Mouse (Mus musculus) lung, adult 2 months (tissue): ENCODE measurements around the gene Plekhj1. TPM values are rescaled to one million over a fixed set of nuclear protein-coding genes. Genes with fewer than 3 reads are reported as not detected.
"Not testable (repeated sequence)": the region's sequence is repeated elsewhere in the genome, so short reads cannot be mapped to it uniquely, and the experiment has no call there.

ENCODE experiments used
- DNase-seq: peaks from one replicate; pipeline ENCODE4 v3.0.0; 2022
- H3K4me1 ChIP-seq: fragments of 200-500 bp; 2 replicates; pipeline ENCODE4 v1.6.1; 2011; ENCODE audit warnings: low read length; ENCODE audit not compliant: control insufficient read depth, insufficient read depth
- H3K4me3 ChIP-seq: fragments of 200-500 bp; replicated peaks from 2 replicates; pipeline ENCODE3; 2011; ENCODE audit warnings: low read depth, mild to moderate bottlenecking, control low read depth, low read length; ENCODE audit errors: extremely low read depth
- CTCF ChIP-seq: fragments of 200-500 bp; IDR thresholded peaks from 2 replicates; pipeline ENCODE4 v1.5.1; 2011; ENCODE audit warnings: mild to moderate bottlenecking, low read length, control low read depth; ENCODE audit not compliant: insufficient read depth
- POLR2A ChIP-seq: fragments of 200-500 bp; IDR thresholded peaks from 2 replicates; pipeline ENCODE4 v1.6.1; 2011; ENCODE audit warnings: low read depth, mild to moderate bottlenecking, control low read depth, low read length, borderline replicate concordance; ENCODE audit errors: extremely low read depth
- WGBS: fragments of 180-500 bp; shearing (Covaris S2); methylation state at CpG from one replicate; pipeline ENCODE4 v1.1.7; 2018; 5-methylcytosine and 5-hydroxymethylcytosine counted together
- polyA plus RNA-seq: library from polyadenylated mRNA; depleted of rRNA; stranded (reverse); fragments of >200 nt; gene quantifications from 2 replicates; pipeline ENCODE4 v1.2.3, GENCODE M21; 2012

Plekhj1 gene
- polyA plus RNA-seq, 1 experiment = 51.2 TPM

DNA sequence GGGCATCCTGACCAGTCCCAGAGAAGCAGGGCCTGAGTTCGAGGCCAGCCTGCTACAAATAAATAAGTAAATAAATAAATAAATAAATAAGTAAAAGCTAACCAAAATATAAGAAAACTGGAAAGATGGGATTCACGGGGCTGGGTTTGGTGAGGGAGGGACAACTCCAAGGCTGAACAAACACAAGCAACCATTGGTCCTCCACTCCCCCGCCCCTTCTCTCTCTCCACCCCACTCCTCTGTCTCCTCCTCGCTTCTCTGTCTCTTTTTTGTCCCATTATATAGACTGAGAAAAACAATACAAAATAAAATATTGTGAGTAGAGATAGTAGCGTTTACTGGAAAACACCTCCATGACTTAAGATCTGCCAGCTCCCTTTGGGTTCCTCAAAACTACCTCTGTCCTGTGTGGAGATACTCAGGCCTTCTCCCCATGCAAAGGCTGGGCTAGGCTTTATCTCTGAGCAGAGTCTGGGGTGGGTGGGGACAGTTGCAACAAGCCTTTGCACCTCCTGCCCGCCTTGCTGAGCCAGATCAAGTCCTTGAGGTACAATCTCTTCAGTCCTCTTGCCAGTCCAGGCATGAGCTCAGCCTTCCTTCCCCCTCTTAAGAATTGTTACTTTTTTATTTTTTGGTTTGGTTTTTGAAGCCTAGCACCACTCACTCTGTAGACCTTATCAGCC, 20.3 kb upstream of the Plekhj1 start:
- no peak for TF ChIP-seq CTCF
- TF ChIP-seq POLR2A = no peak
- WGBS = 47% methylated on average over 6 of the region's 6 CpGs
- no peak overlapping the region for H3K4me3 ChIP-seq
- no peak for DNase-seq
- no peaks in the 10 kb centered on the region for H3K4me1 ChIP-seq

- not testable (repeated sequence) for H3K4me1 ChIP-seq, DNase-seq, H3K4me3 ChIP-seq
- WGBS = 81% methylated on average over 7 of the region's 7 CpGs
Observed at GRCm38 (mm10) chr10:80817955-80818354, 19.5 kb upstream of the Plekhj1 start.

- Histone ChIP-seq H3K4me1 (no peaks in the 10 kb centered on the region), H3K4me3 (no peak overlapping the region)
- DNase-seq = no peak
- WGBS = 50% methylated on average over 2 of the region's 2 CpGs
- TF ChIP-seq CTCF (no peak), POLR2A (no peak)
Observed at GRCm38 (mm10) chr10:80817164-80817563, 18.7 kb upstream of the Plekhj1 start.

DNA sequence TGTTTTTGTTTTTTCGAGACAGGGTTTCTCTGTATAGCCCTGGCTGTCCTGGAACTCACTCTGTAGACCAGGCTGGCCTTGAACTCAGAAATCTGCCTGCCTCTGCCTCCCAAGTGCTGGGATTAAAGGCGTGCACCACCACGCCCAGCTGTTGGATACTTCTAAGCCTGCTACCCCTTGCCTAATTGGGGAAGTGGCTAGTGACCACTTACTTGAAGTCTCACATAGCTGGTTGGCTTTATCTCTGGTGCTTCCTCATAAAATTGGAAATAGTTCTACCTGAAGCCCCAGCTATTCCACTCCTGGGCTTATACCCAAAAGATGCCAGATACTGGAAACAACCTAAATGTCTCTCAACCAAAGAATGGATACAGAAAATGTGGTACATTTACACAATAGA, 17.9 kb upstream of the Plekhj1 start:
- not testable (repeated sequence) for DNase-seq, H3K4me3 ChIP-seq, H3K4me1 ChIP-seq
- 78% methylated on average over 3 of the region's 3 CpGs for WGBS

- DNase-seq = no peak
- TF ChIP-seq POLR2A = no peak
- TF ChIP-seq CTCF = no peak
- no peak overlapping the region for H3K4me3 ChIP-seq
- no peaks in the 10 kb centered on the region for H3K4me1 ChIP-seq
- WGBS = 57% methylated on average over 7 of the region's 7 CpGs
Observed at GRCm38 (mm10) chr10:80814800-80815199, 16.4 kb upstream of the Plekhj1 start.

DNA sequence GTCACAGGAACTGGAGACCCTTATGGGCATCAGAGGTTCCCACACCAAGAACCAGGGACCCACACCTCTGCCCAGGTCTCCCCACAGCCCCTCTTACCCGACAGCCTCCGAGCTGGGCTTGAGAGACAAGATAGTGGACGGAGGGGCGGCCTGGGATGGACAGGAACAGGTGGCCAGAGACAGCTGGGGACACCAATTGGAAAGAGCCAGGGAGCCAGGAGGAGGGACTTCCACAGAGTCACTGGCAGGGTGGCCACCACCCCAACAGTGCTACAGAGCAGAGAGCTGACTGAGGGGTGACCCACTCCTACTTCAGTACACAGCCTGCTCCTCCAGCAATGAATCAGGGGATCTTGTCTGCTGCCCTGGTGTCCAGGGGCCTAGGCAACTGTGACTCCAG, 14.9 kb upstream of the Plekhj1 start, which contains the start of gene Jsrp1:
Gene Jsrp1 (minus strand): TSS at position 133 of the 400 bp plus-strand sequence.
- WGBS = 66% methylated on average over 4 of the region's 4 CpGs
- no peak for TF ChIP-seq POLR2A
- TF ChIP-seq CTCF = no peak
- Histone ChIP-seq H3K4me1 (no peaks in the 10 kb centered on the region), H3K4me3 (no peak within 1 kb of the TSS)
- no peak for DNase-seq

- Histone ChIP-seq H3K4me3 (no peak overlapping the region), H3K4me1 (no peaks in the 10 kb centered on the region)
- TF ChIP-seq POLR2A (no peak), CTCF (no peak)
- WGBS = 46% methylated on average over 5 of the region's 5 CpGs
- DNase-seq = no peak
Observed at GRCm38 (mm10) chr10:80812391-80813041, 14.1 kb upstream of the Plekhj1 start.

GRCm38 (mm10) chr10:80810084-80810483, 11.7 kb upstream of the Plekhj1 start:
- WGBS = 11% methylated on average over 17 of the region's 20 CpGs
- TF ChIP-seq CTCF (no peak), POLR2A (no peak)
- DNase-seq = no peak
- Histone ChIP-seq H3K4me1 (0 out of 2 replicates have a peak, but pooled peaks cover 3% of the 10 kb centered on the region), H3K4me3 (no peak overlapping the region)

GRCm38 (mm10) chr10:80808985-80809632, 10.7 kb upstream of the Plekhj1 start:
- no peak for DNase-seq
- 10% methylated on average over 18 of the region's 18 CpGs for WGBS
- no peak for TF ChIP-seq POLR2A
- Histone ChIP-seq H3K4me3 (no peak overlapping the region), H3K4me1 (0 out of 2 replicates have a peak, but pooled peaks cover 3% of the 10 kb centered on the region)
